Mouse (Mus musculus) G1E (cell line): ENCODE measurements around the gene Gm10197.

Experiments
- CTCF ChIP-seq: IDR thresholded peaks from 2 replicates; pipeline ENCODE4 v1.5.1; 2012; ENCODE audit warnings: low read depth, low read length, inconsistent platforms, mixed read lengths
- GATA1 ChIP-seq: IDR thresholded peaks from 2 replicates; pipeline ENCODE4 v1.6.1; 2012; ENCODE audit warnings: borderline replicate concordance, low read length, inconsistent platforms, mixed read lengths
- POLR2AphosphoS5 ChIP-seq: IDR thresholded peaks from 2 replicates; pipeline ENCODE4 v1.6.1; 2012; ENCODE audit warnings: low read depth, low read length, inconsistent platforms; ENCODE audit not compliant: insufficient replicate concordance

DNA sequence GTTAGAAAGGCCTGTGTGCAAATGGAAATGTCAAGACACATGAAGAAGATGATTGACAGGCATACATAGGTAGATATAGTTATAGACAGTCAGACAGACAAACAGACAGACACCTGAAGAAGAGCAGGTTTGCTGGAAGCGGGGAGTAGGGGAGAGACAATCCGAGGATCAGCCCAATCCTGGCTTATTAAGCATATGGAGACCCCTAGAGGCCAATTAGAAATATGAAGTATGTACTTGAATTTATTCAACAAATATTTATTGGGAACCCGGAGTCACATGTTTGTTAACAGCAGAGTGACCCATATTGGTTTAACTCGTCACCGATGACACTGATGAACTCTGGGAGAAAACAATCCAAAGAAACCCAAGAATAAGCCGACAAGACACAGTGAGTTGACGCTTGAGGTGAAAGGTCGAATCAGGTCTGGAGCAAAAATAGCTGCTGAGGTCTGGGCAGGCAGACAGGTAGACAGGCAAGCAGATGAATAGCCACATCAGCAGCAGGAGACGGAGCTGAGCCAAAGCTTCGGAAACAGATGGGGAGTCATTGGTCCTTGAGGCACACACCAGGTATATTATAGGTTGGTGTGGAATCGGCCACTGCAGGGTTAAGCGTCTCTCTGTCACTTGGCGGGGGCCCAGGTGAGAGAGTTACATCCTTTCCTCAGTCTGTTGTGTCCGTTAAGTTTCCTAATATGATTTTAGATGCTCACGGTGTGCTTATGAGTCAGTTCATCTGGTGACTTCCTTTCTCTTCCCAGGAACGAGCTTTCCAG is 29.0 kb upstream of the Gm10197 start:
- TF ChIP-seq CTCF (no peak), POLR2AphosphoS5 (no peak), GATA1 (no peak)
